Mouse (Mus musculus) bone marrow macrophage, adult 2 months (primary cell): ENCODE measurements around the gene Bud23. TPM values are rescaled to one million over a fixed set of nuclear protein-coding genes. Genes with fewer than 3 reads are reported as not detected.
A peak's percentile ranks its signal among the peaks of the same experiment; 100 is the strongest.

Experiments used
- H3K27ac ChIP-seq: 2 replicates; pipeline ENCODE4 v1.5.1; 2012; ENCODE audit warnings: low read depth, low read length; ENCODE audit not compliant: insufficient read depth
- H3K4me1 ChIP-seq: 2 replicates; pipeline ENCODE4 v1.6.1; 2012; ENCODE audit warnings: low read length; ENCODE audit not compliant: control insufficient read depth, insufficient read depth
- H3K4me3 ChIP-seq: 2 replicates; pipeline ENCODE4 v1.5.1; 2012; ENCODE audit warnings: mild to moderate bottlenecking, low read length, moderate library complexity; ENCODE audit not compliant: insufficient read depth
- CTCF ChIP-seq: IDR thresholded peaks from 2 replicates; pipeline ENCODE4 v1.5.1; 2012; ENCODE audit warnings: low read depth, mild to moderate bottlenecking, low read length, moderate library complexity
- POLR2A ChIP-seq: IDR thresholded peaks from 2 replicates; pipeline ENCODE4 v1.6.1; 2012; ENCODE audit warnings: mild to moderate bottlenecking, low read depth, low read length, borderline replicate concordance
- polyA plus RNA-seq: library from polyadenylated mRNA; stranded (reverse); fragments of >200 nt; gene quantifications from 2 replicates; pipeline ENCODE4 v1.2.4, GENCODE M21; 2012; ENCODE audit not compliant: missing spikeins, insufficient read depth, insufficient read length

Bud23 gene
- polyA plus RNA-seq, result 45.0 and 57.1 TPM in 2 replicates

DNA sequence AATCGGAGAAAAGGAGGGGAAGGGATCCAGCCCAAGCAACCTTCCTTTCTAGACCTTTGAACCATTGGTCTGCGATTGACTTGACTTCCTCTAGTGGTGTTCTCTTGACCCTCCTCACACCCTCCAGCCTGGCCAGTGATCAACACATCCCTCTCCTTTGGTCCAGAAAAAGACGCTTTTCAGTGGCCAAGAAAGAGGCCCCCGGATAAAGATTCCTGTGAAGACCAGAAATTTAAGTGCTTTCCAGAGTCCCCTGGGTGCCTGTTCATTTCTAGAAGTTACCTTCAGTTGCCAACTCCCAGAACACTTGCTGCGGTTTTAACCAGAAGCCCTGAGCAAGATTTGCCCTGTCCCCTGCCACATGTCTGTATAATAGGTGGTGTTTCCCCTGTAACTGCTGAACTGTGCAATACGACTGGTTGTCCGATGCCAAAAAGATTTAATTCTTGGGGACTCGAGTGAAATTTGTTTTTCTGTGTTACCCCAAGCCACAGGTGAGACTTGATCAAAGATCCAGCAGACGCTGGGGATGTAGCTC, at the start of gene Bud23:
TSS of gene Bud23 (minus strand) at position 51 of the 538 bp plus-strand sequence.
- Histone ChIP-seq H3K4me1 (peaks cover 14% of the 10 kb centered on the region), H3K27ac (peak within 1 kb of the TSS; percentile 30; the same call in 1 of the 2 replicates), H3K4me3 (peak within 1 kb of the TSS; percentile 96)

DNA sequence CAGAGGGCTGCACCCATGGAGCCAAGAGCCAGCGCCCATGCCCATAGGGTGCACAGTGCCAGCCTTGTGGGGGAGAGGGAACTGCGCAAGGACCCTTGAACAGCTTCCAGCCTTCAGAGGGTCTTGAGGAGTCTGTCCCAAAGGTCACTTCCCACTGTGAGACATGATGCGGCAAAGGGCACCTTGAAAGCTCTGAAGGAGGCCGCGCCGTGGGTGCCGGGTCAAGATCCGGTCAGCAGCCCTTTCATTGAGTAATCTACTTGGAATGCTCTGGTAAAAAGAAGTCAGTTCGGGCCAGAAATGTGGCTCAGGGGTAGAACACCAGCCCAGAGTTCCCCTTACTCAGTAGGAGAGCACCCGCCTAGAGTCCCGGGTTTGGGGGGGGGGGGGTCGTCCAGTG, 49.0 kb upstream of the Bud23 start:
- no peak overlapping the region for H3K27ac ChIP-seq
- TF ChIP-seq CTCF, result no peak
- TF ChIP-seq POLR2A, result no peak
- H3K4me1 ChIP-seq, result no peaks in the 10 kb centered on the region
- H3K4me3 ChIP-seq, result no peak overlapping the region

DNA sequence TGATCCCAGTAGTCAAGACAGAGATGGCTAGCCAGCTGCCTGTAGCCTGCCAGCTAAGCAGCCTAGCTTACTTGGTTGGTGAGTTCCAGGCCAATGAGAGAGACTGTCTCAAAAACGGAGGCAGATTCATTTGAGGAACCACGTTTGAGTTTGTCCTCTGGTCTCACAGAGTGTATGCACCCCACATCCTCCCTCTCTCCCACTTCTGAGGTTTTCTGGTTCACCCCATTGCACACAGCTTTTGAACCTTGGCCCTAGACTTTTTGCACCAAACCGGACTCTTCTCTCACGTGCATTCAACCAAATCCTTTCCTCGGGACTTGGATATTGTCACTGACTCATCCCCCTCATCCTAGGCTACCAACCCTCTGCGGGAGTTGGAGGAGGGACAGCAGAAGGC, 45.2 kb upstream of the Bud23 start:
- no peak overlapping the region for H3K4me3 ChIP-seq
- no peaks in the 10 kb centered on the region for H3K4me1 ChIP-seq
- no peak overlapping the region for H3K27ac ChIP-seq
- no peak for TF ChIP-seq POLR2A

DNA sequence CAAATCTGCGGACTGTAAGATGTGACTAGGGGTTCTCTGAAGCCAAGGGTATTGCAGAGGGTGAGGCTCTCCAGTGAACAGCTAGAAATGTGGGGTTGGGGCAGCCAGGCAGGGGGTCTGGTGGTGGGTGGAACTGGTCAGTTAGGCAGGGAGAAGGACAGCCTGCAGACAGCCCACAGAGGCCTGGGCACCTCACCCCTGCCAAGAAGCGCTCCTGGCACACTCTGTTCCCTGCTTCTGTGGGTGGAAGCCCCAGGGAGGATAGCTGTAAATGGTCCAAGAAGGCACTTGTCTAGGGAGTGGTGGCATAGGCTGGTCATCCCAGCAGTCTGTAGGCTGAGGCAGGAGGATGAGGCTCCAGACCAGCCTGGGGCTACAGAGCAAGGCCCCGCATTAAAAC, 44.7 kb upstream of the Bud23 start:
- H3K4me3 ChIP-seq, result no peak overlapping the region
- no peak overlapping the region for H3K27ac ChIP-seq
- TF ChIP-seq POLR2A (no peak), CTCF (no peak)
- H3K4me1 ChIP-seq, result no peaks in the 10 kb centered on the region

DNA sequence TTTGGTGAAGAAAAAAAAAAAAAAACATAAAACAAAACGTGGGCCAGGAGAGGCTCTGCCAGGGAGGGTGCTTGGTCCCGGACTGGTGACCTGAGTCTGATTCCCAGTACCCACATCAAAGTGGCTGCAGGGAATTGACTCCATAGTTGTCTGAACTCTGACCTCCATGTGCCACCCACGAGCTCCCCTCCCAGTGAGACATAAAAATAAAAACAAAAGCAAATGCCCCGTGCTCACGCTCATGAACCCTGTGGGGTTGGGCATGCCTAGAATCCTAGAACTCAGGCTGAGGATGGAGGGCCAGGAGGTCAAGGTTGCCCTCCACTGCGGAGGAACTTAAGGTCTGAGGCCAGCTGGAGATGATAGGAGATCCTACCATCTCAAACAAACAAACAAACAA, 44.3 kb upstream of the Bud23 start:
- TF ChIP-seq POLR2A (no peak), CTCF (no peak)
- no peak overlapping the region for H3K4me3 ChIP-seq
- H3K4me1 ChIP-seq, result no peaks in the 10 kb centered on the region
- no peak overlapping the region for H3K27ac ChIP-seq

DNA sequence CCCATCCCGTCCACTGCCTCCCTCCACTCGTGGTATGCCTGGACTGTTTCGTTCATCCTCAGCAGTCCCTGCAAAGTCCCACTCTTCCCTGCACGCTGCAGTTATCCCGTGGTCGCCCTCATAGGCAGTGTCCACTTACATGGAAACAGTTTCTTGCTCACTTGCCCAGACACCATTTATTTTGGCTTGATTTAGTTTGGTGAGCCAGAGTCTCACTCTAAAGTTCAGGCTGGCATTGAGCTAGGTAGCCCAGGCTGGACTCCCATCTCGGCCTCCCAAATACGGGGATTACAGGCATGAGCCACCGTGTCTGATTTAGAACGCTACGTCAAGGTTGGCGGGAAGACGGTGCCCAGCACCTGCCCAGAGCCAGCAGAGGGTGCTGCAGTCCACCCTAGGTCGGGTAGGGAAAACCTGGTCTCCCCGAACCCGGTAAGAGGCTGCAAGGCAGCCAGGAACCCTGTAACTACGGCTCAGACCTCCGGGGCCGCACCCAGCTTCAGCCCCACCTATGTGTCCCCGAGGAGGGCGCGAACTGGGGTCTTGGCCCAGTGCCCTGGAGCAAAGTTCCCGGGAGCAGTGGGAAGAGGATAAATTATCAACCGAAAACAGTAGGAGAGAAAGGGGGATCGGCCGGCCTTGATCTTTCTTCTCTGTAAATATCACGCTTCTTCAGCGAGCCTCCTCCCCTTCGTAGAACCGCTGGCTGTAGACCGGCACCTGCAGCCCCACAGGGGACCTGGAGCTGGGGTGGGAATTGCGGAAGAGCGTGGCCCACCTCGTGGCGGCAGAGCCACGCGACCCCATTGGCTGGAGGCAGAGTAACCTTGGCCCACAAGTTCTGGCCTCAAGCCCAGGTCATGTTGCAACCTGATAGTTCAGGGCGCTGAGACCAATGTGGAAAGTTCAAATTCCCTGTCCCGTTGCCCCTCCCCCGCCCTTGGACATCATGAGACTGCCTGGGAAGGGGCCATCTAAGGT, 43.1 kb upstream of the Bud23 start:
- Histone ChIP-seq H3K27ac (no peak overlapping the region), H3K4me3 (peak overlapping the region; percentile 5)
- TF ChIP-seq CTCF (no peak), POLR2A (no peak)

DNA sequence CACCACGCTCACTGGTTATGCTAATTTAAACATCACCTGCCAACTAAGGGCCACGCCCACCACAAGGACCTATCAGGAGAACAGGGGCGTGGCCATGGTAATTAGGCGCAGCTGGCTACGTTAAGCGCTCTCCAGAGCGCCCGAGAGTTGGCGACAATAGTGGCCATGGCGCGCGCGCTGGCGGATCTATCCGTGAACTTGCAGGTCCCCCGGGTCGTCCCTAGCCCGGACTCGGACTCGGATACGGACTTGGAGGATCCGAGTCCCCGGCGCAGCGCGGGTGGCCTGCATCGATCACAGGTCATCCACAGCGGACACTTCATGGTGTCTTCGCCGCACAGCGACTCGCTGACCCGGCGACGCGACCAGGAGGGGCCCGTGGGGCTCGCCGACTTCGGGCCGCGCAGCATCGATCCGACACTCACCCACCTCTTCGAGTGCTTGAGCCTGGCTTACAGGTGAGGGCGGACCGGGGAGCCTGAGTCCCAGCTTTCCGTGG, 42.0 kb upstream of the Bud23 start:
- H3K27ac ChIP-seq, result no peak overlapping the region
- no peaks in the 10 kb centered on the region for H3K4me1 ChIP-seq
- TF ChIP-seq POLR2A (no peak), CTCF (no peak)
- peak overlapping the region; percentile 50 for H3K4me3 ChIP-seq

More for the DNA sequence above, 43.1 kb upstream of the Bud23 start:
- no peaks in the 10 kb centered on the region for H3K4me1 ChIP-seq

DNA sequence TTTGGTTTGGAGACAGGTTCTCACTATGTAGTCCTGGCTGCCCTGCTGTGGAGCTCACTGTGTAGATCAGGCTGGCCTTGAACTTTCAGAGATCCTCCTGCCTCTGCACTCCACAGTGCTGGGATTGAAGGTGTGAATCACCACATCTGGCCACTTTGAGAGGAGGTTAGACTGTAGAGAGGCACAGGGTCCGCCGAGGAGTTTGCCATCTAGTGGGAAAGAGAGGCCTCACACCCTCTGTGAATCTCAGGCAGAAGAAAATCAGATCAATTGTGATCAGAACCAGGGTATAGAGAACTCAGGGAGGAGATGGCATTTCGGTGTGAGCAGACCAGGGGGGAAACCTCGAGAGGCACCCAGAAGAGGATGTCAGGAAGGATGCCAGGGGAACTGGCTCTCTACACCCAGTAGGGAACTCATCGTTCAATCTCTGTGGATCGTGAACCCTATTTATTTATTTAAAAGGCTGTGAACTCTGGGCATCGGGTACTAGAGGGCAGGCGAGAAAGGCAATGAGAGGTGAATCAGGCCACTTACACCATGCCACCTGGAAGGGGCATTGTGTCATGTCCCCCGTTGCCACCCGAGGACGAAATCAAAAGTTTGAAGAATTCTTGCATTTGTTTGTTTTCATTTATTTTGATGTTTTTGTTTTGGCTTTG, 39.4 kb upstream of the Bud23 start:
- TF ChIP-seq CTCF, result peak; percentile 50
- TF ChIP-seq POLR2A, result no peak
- Histone ChIP-seq H3K27ac (no peak overlapping the region), H3K4me1 (no peaks in the 10 kb centered on the region), H3K4me3 (no peak overlapping the region)

DNA sequence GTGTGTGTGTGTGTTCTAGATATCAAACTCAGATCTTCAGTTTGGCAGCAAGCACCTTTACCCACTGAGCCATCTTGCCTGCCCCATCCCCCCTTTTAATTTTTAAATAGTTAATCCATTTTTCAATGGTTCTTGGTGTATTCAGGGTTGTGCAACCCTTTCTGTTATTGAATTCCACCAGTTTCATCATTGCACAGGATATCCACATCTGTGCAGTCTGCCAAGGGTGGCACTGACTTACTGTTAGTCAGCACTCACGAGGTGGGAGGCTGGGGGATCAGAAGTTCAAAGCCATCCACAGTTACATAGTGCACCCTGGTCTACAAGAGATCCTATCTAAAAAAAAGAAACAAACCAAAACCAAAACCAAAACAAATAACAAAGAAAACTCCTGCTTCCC, 36.2 kb upstream of the Bud23 start:
- H3K27ac ChIP-seq, result no peak overlapping the region
- TF ChIP-seq CTCF (no peak), POLR2A (no peak)
- no peak overlapping the region for H3K4me3 ChIP-seq
- no peaks in the 10 kb centered on the region for H3K4me1 ChIP-seq

DNA sequence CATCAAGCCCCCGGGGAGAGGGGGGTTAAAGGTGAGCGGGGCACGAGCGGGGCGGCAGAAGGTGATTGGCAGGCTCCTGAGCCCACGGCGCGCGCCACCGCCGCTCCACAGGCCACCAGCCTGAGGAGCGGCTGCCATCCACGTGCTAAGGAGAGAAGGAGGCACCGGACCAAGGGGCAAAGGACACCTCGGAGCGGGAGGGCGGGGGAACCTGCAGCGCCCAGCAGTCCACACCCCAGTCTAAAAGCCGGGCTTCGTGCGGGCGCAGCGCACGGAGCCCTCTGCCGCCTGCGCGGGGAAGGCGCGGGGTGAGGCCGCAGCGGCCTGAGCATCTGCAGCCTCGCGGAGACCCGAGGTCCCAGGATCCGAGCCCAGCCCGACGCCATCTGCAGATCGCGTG, 24.9 kb upstream of the Bud23 start, which contains the start of gene Mlxipl:
TSS of gene Mlxipl (plus strand) at position 238 of the 400 bp plus-strand sequence.
- H3K27ac ChIP-seq, result no peak within 1 kb of the TSS
- TF ChIP-seq POLR2A (no peak), CTCF (no peak)
- peaks cover 5% of the 10 kb centered on the region for H3K4me1 ChIP-seq
- no peak within 1 kb of the TSS for H3K4me3 ChIP-seq
